Mouse (Mus musculus) forebrain, embryonic 16.5 days (tissue): ENCODE measurements around the gene Gm49361. TPM values are rescaled to one million over a fixed set of nuclear protein-coding genes. Genes with fewer than 3 reads are reported as not detected.

Experiments
- ATAC-seq: fragments of 200-750 bp; cut with Nextera tagmentation; 2 replicates; pipeline ENCODE4 v1.8.0; 2017; ENCODE audit warnings: mild to moderate bottlenecking, moderate library complexity
- H3K27ac ChIP-seq: fragments of 300-500 bp; sonication (generic); 2 replicates; pipeline ENCODE4 v1.5.1; 2014; ENCODE audit warnings: low read length, control low read depth
- H3K27me3 ChIP-seq: fragments of 300-500 bp; sonication (generic); replicated peaks from 2 replicates; pipeline ENCODE4 v1.6.1; 2014; ENCODE audit warnings: low read length; ENCODE audit not compliant: control insufficient read depth, insufficient read depth
- H3K36me3 ChIP-seq: fragments of 300-500 bp; sonication (generic); 2 replicates; pipeline ENCODE4 v1.6.1; 2014; ENCODE audit not compliant: control insufficient read depth, insufficient read depth
- H3K4me1 ChIP-seq: fragments of 300-500 bp; sonication (generic); replicated peaks from 2 replicates; pipeline ENCODE4 v1.6.1; 2014; ENCODE audit warnings: low read length; ENCODE audit not compliant: control insufficient read depth, insufficient read depth
- H3K4me2 ChIP-seq: fragments of 300-500 bp; sonication (generic); 2 replicates; pipeline ENCODE4 v1.6.1; 2014; ENCODE audit warnings: mild to moderate bottlenecking, low read length, control low read depth
- H3K4me3 ChIP-seq: fragments of 300-500 bp; sonication (generic); replicated peaks from 2 replicates; pipeline ENCODE4 v1.5.1; 2014; ENCODE audit warnings: mild to moderate bottlenecking, low read length, control low read depth
- H3K9ac ChIP-seq: fragments of 300-500 bp; sonication (generic); replicated peaks from 2 replicates; pipeline ENCODE4 v1.6.1; 2014; ENCODE audit warnings: low read depth, low read length, control low read depth
- H3K9me3 ChIP-seq: fragments of 300-500 bp; sonication (generic); 2 replicates; pipeline ENCODE4 v1.6.1; 2016; ENCODE audit warnings: low read length; ENCODE audit not compliant: control insufficient read depth
- WGBS: fragments of 180-500 bp; shearing (Covaris S2); extraction: QIAGEN DNeasy Blood & Tissue Kit; methylation state at CpG from one replicate; pipeline ENCODE4 v1.1.7; 2014; 5-methylcytosine and 5-hydroxymethylcytosine counted together
- polyA plus RNA-seq: library from polyadenylated mRNA; unstranded; fragments of >200 nt; fragmentation: Nextera tagmentation; extraction: Ambion mirVana; gene quantifications from 2 replicates; pipeline ENCODE4 v1.2.1, GENCODE M21; 2015

Gm49361 gene
- polyA plus RNA-seq, 1 experiment from 2014 or later, result not detected

- 89% methylated on average over 1 of the region's 1 CpGs for WGBS
- Histone ChIP-seq H3K4me2 (no peak overlapping the region), H3K36me3 (no peaks in the 10 kb centered on the region), H3K9ac (no peak overlapping the region), H3K27ac (no peak overlapping the region), H3K4me3 (no peak overlapping the region), H3K27me3 (no peaks in the 10 kb centered on the region), H3K9me3 (no peaks in the 10 kb centered on the region), H3K4me1 (peaks cover 10% of the 10 kb centered on the region)
- no peak for ATAC-seq
These were observed 33.0 kb downstream of the Gm49361 start for GRCm38 (mm10) chr14:57712884-57713283.

GRCm38 (mm10) chr14:57711059-57711458 lies 34.8 kb downstream of the Gm49361 start:
- no peak for ATAC-seq
- H3K9me3 ChIP-seq, result no peaks in the 10 kb centered on the region
- H3K4me1 ChIP-seq, result peaks cover 18% of the 10 kb centered on the region
- no peaks in the 10 kb centered on the region for H3K36me3 ChIP-seq
- no peak overlapping the region for H3K9ac ChIP-seq
- 83% methylated on average over 6 of the region's 6 CpGs for WGBS
- no peak overlapping the region for H3K4me3 ChIP-seq
- H3K4me2 ChIP-seq, result no peak overlapping the region
- no peaks in the 10 kb centered on the region for H3K27me3 ChIP-seq
- H3K27ac ChIP-seq, result no peak overlapping the region

GRCm38 (mm10) chr14:57709171-57709570 lies 36.7 kb downstream of the Gm49361 start:
- Histone ChIP-seq H3K27ac (no peak overlapping the region), H3K4me2 (no peak overlapping the region)
- no peak for ATAC-seq

GRCm38 (mm10) chr14:57708580-57708979 lies 37.3 kb downstream of the Gm49361 start:
- WGBS, result 73% methylated on average over 7 of the region's 7 CpGs
- Histone ChIP-seq H3K27me3 (no peaks in the 10 kb centered on the region), H3K9me3 (no peaks in the 10 kb centered on the region), H3K27ac (no peak overlapping the region), H3K9ac (no peak overlapping the region), H3K4me1 (peaks cover 18% of the 10 kb centered on the region), H3K4me2 (no peak overlapping the region), H3K4me3 (no peak overlapping the region), H3K36me3 (no peaks in the 10 kb centered on the region)
- no peak for ATAC-seq

More at GRCm38 (mm10) chr14:57709171-57709570, 36.7 kb downstream of the Gm49361 start:
- no peak overlapping the region for H3K4me3 ChIP-seq
- peaks cover 18% of the 10 kb centered on the region for H3K4me1 ChIP-seq
- no peak overlapping the region for H3K9ac ChIP-seq
- H3K36me3 ChIP-seq, result no peaks in the 10 kb centered on the region
- 14% methylated on average over 10 of the region's 10 CpGs for WGBS
- H3K27me3 ChIP-seq, result no peaks in the 10 kb centered on the region
- no peaks in the 10 kb centered on the region for H3K9me3 ChIP-seq

- Histone ChIP-seq H3K9ac (0 out of 2 replicates have a peak overlapping the region, but pooled peaks have one; percentile 8), H3K4me2 (no peak overlapping the region), H3K9me3 (no peaks in the 10 kb centered on the region), H3K27ac (peak overlapping the region; percentile 12; the same call in 1 of the 2 replicates), H3K36me3 (no peaks in the 10 kb centered on the region), H3K27me3 (no peaks in the 10 kb centered on the region), H3K4me3 (no peak overlapping the region), H3K4me1 (peaks cover 19% of the 10 kb centered on the region)
- WGBS, result 22% methylated on average over 18 of the region's 18 CpGs
- ATAC-seq, result peak; percentile 55
These were observed 38.6 kb downstream of the Gm49361 start for GRCm38 (mm10) chr14:57707100-57707893.

- Histone ChIP-seq H3K4me1 (peaks cover 23% of the 10 kb centered on the region), H3K4me2 (no peak overlapping the region), H3K27ac (no peak overlapping the region), H3K27me3 (no peaks in the 10 kb centered on the region), H3K36me3 (no peaks in the 10 kb centered on the region), H3K9ac (no peak overlapping the region), H3K4me3 (no peak overlapping the region), H3K9me3 (no peaks in the 10 kb centered on the region)
- peak; percentile 16; the same call in 1 of the 2 replicates for ATAC-seq
- WGBS, result 62% methylated on average over 4 of the region's 4 CpGs
These were observed 39.2 kb downstream of the Gm49361 start for GRCm38 (mm10) chr14:57706760-57707099.

- 92% methylated on average over 4 of the region's 4 CpGs for WGBS
These were observed 40.1 kb downstream of the Gm49361 start for GRCm38 (mm10) chr14:57705759-57706158.

GRCm38 (mm10) chr14:57705075-57705474 lies 40.8 kb downstream of the Gm49361 start:
- H3K4me3 ChIP-seq, result no peak overlapping the region
- H3K4me1 ChIP-seq, result peaks cover 25% of the 10 kb centered on the region
- H3K27me3 ChIP-seq, result no peaks in the 10 kb centered on the region
- WGBS, result 87% methylated on average over 4 of the region's 4 CpGs
- no peaks in the 10 kb centered on the region for H3K9me3 ChIP-seq
- no peak overlapping the region for H3K27ac ChIP-seq
- no peak for ATAC-seq
- no peaks in the 10 kb centered on the region for H3K36me3 ChIP-seq
- no peak overlapping the region for H3K4me2 ChIP-seq
- no peak overlapping the region for H3K9ac ChIP-seq

More at GRCm38 (mm10) chr14:57705759-57706158, 40.1 kb downstream of the Gm49361 start:
- Histone ChIP-seq H3K36me3 (no peaks in the 10 kb centered on the region), H3K4me3 (no peak overlapping the region), H3K9me3 (no peaks in the 10 kb centered on the region), H3K27ac (no peak overlapping the region), H3K27me3 (no peaks in the 10 kb centered on the region), H3K4me1 (peaks cover 25% of the 10 kb centered on the region), H3K4me2 (no peak overlapping the region), H3K9ac (no peak overlapping the region)
- ATAC-seq, result no peak

GRCm38 (mm10) chr14:57701915-57702477 lies 43.9 kb downstream of the Gm49361 start:
- Histone ChIP-seq H3K4me1 (peaks cover 8% of the 10 kb centered on the region), H3K9ac (no peak overlapping the region), H3K4me2 (no peak overlapping the region), H3K4me3 (no peak overlapping the region), H3K27ac (peak overlapping the region; percentile 65), H3K27me3 (no peaks in the 10 kb centered on the region), H3K9me3 (no peaks in the 10 kb centered on the region), H3K36me3 (no peaks in the 10 kb centered on the region; the same call in 1 of the 2 replicates)
- WGBS, result 29% methylated on average over 12 of the region's 12 CpGs
- ATAC-seq, result peak; percentile 73
